Mouse (Mus musculus) kidney, embryonic 14.5 days (tissue): ENCODE data around the gene Ush2a. TPM values are rescaled to one million over a fixed set of nuclear protein-coding genes. Genes with fewer than 3 reads are reported as not detected.
A peak's percentile ranks its signal among the peaks of the same experiment; 100 is the strongest.

ENCODE experiments used
- ATAC-seq: fragments of 200-750 bp; cut with Nextera tagmentation; 2 replicates; pipeline ENCODE4 v1.8.0; 2017; ENCODE audit warnings: moderate number of reproducible peaks, mild to moderate bottlenecking, moderate TSS enrichment, moderate library complexity; ENCODE audit not compliant: low FRiP score, low TSS enrichment
- H3K27ac ChIP-seq: fragments of 300-500 bp; sonication (generic); 2 replicates; pipeline ENCODE4 v1.5.1; 2014; ENCODE audit warnings: low read depth, mild to moderate bottlenecking, low read length, moderate library complexity, mixed read lengths
- H3K27me3 ChIP-seq: fragments of 300-500 bp; sonication (generic); 2 replicates; pipeline ENCODE4 v1.6.1; 2014; ENCODE audit warnings: mild to moderate bottlenecking, low read length; ENCODE audit not compliant: control insufficient read depth, insufficient read depth
- H3K36me3 ChIP-seq: fragments of 300-500 bp; sonication (generic); 2 replicates; pipeline ENCODE4 v1.6.1; 2014; ENCODE audit warnings: low read length, mixed read lengths; ENCODE audit not compliant: control insufficient read depth, insufficient read depth
- H3K4me1 ChIP-seq: fragments of 300-500 bp; sonication (generic); 2 replicates; pipeline ENCODE4 v1.6.1; 2014; ENCODE audit warnings: low read length, mixed read lengths; ENCODE audit not compliant: control insufficient read depth, insufficient read depth
- H3K4me2 ChIP-seq: fragments of 300-500 bp; sonication (generic); replicated peaks from 2 replicates; pipeline ENCODE4 v1.6.1; 2014; ENCODE audit warnings: low read depth, mild to moderate bottlenecking, low read length
- H3K4me3 ChIP-seq: fragments of 300-500 bp; sonication (generic); 2 replicates; pipeline ENCODE4 v1.5.1; 2014; ENCODE audit warnings: mild to moderate bottlenecking, low read length
- H3K9ac ChIP-seq: fragments of 300-500 bp; sonication (generic); 2 replicates; pipeline ENCODE4 v1.6.1; 2014; ENCODE audit warnings: low read depth, mild to moderate bottlenecking, low read length, moderate library complexity
- H3K9me3 ChIP-seq: fragments of 300-500 bp; sonication (generic); 2 replicates; pipeline ENCODE4 v1.6.1; 2016; ENCODE audit warnings: low read length; ENCODE audit not compliant: control insufficient read depth
- WGBS: fragments of 180-500 bp; shearing (Covaris S2); extraction: QIAGEN DNeasy Blood & Tissue Kit; methylation state at CpG from one replicate; pipeline ENCODE4 v1.1.7; 2014; 5-methylcytosine and 5-hydroxymethylcytosine counted together
- polyA plus RNA-seq: library from polyadenylated mRNA; unstranded; fragments of >200 nt; fragmentation: Nextera tagmentation; extraction: Ambion mirVana; gene quantifications from 2 replicates; pipeline ENCODE4 v1.2.1, GENCODE M21; 2014

Ush2a gene
- polyA plus RNA-seq, 1 experiment from 2014 or later, result 0.23 TPM

- Histone ChIP-seq H3K4me3 (no peak overlapping the region), H3K9me3 (no peaks in the 10 kb centered on the region), H3K27ac (no peak overlapping the region), H3K4me2 (no peak overlapping the region), H3K27me3 (no peaks in the 10 kb centered on the region), H3K9ac (no peak overlapping the region), H3K36me3 (no peaks in the 10 kb centered on the region), H3K4me1 (no peaks in the 10 kb centered on the region)
- ATAC-seq, result no peak
- 93% methylated on average over 7 of the region's 7 CpGs for WGBS
These were observed 510.9 kb downstream of the Ush2a start for GRCm38 (mm10) chr1:188772516-188773229.

DNA sequence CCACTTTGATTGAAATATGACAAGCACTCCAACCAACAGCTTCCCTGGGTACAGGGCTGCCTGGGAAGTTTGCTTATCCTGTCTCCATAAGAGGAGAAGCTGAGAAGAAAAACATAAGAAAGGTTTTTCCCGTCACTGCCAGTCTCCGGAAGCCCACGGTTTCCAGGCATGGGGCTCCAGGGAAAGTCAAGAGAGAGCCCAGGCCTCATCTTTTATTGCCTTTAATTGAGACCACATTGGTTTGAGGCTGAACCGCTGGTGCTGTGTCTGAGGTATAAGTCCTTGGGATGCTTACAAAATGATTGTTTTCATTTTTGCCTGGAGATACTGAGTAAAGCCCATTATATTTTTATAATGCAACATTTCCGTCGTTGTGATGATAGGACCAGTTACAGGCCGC lies 511.8 kb downstream of the Ush2a start:
- Histone ChIP-seq H3K4me3 (no peak overlapping the region), H3K9ac (no peak overlapping the region), H3K36me3 (no peaks in the 10 kb centered on the region), H3K9me3 (no peaks in the 10 kb centered on the region), H3K4me1 (no peaks in the 10 kb centered on the region), H3K27ac (no peak overlapping the region), H3K4me2 (no peak overlapping the region), H3K27me3 (no peaks in the 10 kb centered on the region)
- ATAC-seq, result no peak
- WGBS, result 73% methylated on average over 7 of the region's 7 CpGs

DNA sequence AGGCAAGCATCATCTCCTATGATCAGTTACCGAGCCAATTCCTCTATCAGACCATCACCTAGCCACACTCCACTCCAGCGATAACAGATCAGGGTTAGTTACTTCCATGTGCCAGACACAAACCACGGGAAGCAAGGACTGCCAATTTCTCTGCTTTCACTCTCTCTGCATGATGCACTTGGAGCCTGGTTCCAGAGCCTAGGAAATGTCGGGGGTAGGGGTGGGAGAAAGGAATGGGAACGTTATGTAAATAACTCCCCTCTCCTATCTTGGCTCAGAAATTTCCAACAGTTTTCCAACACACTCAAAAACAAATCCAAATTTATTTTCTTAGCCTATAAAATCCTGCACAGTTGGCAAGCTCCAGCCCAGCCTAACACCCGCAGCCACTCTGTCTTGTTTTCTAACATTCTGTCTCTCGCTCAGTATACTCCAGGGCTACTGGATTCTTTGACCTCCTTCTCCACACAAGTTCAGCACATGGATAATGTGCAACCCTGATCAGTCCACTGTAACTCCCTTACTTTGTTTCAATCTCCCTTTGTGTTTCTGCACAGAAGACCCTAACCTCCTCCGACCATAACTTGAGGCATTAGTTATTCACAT lies 515.8 kb downstream of the Ush2a start:
- H3K27ac ChIP-seq, result no peak overlapping the region
- no peaks in the 10 kb centered on the region for H3K27me3 ChIP-seq
- H3K36me3 ChIP-seq, result no peaks in the 10 kb centered on the region
- H3K4me1 ChIP-seq, result no peaks in the 10 kb centered on the region
- H3K4me2 ChIP-seq, result no peak overlapping the region
- H3K4me3 ChIP-seq, result no peak overlapping the region
- ATAC-seq, result no peak
- no peaks in the 10 kb centered on the region for H3K9me3 ChIP-seq
- 70% methylated on average over 8 of the region's 8 CpGs for WGBS
- no peak overlapping the region for H3K9ac ChIP-seq

DNA sequence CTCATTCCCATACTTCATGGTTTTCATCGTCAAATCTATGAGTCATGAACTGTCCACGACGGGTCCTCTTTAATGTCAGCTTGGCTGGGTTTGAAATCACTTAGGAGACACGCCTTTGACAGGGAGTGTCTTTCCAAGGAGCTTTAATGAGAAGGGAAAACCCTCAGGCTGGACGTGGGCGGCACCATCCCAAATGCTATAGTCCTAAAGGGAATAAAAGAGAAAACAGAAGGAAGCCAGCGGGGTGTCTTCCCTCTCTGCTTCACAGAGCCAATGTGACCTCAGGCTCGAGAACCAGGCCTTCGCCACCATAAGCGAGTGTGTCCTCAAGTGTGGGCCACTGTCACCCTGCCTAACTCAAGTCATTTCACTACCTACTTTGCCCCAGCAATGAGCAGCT lies 523.2 kb downstream of the Ush2a start:
- Histone ChIP-seq H3K4me2 (no peak overlapping the region), H3K4me3 (no peak overlapping the region), H3K4me1 (no peaks in the 10 kb centered on the region), H3K9ac (no peak overlapping the region), H3K27me3 (no peaks in the 10 kb centered on the region), H3K27ac (no peak overlapping the region), H3K9me3 (no peaks in the 10 kb centered on the region), H3K36me3 (no peaks in the 10 kb centered on the region)
- WGBS, result 87% methylated on average over 10 of the region's 10 CpGs
- ATAC-seq, result no peak

DNA sequence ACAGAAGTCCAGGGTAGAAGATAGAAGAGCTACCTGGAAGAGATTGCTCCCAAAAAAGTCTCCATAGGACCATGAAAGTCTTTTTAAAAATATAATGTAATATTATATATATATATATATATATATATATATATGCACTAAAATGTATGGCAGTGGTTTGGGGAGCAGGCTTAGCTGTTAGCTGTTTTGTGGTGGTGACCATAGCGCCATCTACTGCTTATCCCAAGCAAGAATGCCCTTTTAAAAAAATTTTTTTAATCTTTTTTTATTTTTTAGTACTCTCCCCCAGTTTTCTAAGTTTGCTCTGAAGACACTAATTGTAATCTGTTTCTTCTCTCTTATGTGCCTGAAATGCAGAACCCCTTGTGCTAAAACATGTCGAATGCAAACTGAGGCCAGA lies 543.2 kb downstream of the Ush2a start:
- Histone ChIP-seq H3K27me3 (no peaks in the 10 kb centered on the region), H3K9me3 (no peaks in the 10 kb centered on the region), H3K9ac (no peak overlapping the region), H3K4me3 (no peak overlapping the region), H3K36me3 (no peaks in the 10 kb centered on the region), H3K27ac (no peak overlapping the region), H3K4me2 (no peak overlapping the region), H3K4me1 (no peaks in the 10 kb centered on the region)
- WGBS, result 23% methylated on average over 2 of the region's 2 CpGs
- no peak for ATAC-seq

GRCm38 (mm10) chr1:188805852-188806251 lies 544.0 kb downstream of the Ush2a start:
- 35% methylated on average over 4 of the region's 4 CpGs for WGBS
- Histone ChIP-seq H3K9me3 (no peaks in the 10 kb centered on the region), H3K27ac (no peak overlapping the region), H3K4me1 (no peaks in the 10 kb centered on the region), H3K4me2 (no peak overlapping the region), H3K9ac (no peak overlapping the region), H3K4me3 (no peak overlapping the region), H3K36me3 (no peaks in the 10 kb centered on the region), H3K27me3 (no peaks in the 10 kb centered on the region)
- peak; percentile 75; the same call in 1 of the 2 replicates for ATAC-seq

DNA sequence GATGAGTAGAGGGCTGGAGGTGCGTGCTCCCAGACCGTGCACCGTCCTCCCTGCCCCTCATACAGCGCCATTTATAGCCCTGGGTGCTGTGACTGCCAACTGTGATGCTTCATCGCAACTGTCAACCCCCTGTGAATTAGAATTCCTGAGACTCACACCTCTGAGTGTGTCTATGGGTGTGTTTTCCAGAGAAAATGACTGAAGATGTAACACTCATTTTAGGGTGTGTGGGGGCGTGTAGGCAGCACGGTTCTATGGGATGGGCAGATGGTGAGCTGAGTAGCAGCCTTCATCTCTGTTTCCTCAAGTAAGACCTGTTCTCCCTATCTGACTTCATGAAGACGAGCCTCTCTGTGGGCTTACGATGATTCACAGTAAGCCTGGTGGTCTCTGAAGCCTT lies 548.8 kb downstream of the Ush2a start:
- H3K27me3 ChIP-seq, result no peaks in the 10 kb centered on the region
- H3K4me1 ChIP-seq, result no peaks in the 10 kb centered on the region
- no peak overlapping the region for H3K4me3 ChIP-seq
- H3K27ac ChIP-seq, result no peak overlapping the region
- H3K36me3 ChIP-seq, result no peaks in the 10 kb centered on the region
- H3K9ac ChIP-seq, result no peak overlapping the region
- H3K4me2 ChIP-seq, result no peak overlapping the region
- ATAC-seq, result no peak
- H3K9me3 ChIP-seq, result no peaks in the 10 kb centered on the region
- WGBS, result 74% methylated on average over 9 of the region's 9 CpGs

GRCm38 (mm10) chr1:188815072-188815471 lies 553.2 kb downstream of the Ush2a start:
- no peak overlapping the region for H3K4me2 ChIP-seq
- no peaks in the 10 kb centered on the region for H3K36me3 ChIP-seq
- H3K9me3 ChIP-seq, result no peaks in the 10 kb centered on the region
- H3K27ac ChIP-seq, result no peak overlapping the region
- no peak for ATAC-seq
- H3K27me3 ChIP-seq, result no peaks in the 10 kb centered on the region
- H3K4me1 ChIP-seq, result no peaks in the 10 kb centered on the region
- WGBS, result 82% methylated on average over 7 of the region's 7 CpGs
- no peak overlapping the region for H3K9ac ChIP-seq
- no peak overlapping the region for H3K4me3 ChIP-seq

DNA sequence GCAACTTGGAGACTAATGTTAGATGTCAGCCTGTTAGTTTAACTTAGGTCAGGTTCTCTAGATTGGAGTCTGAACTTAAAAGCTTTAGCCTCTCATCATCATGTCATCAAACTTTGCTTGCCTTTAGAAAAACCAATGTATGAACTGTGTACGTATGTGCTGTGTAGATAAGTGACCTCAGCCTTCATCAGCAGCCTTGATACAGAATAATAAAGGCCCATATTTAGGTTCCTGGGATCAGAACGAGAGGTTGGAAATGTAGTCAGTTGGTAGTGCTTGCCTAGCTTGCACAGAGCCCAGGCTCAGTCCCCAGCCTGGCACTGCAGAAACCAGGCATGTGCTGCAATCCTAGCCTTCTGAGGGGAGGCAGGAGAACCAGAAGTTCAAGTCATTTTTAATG lies 562.4 kb downstream of the Ush2a start:
- Histone ChIP-seq H3K4me2 (no peak overlapping the region), H3K4me3 (no peak overlapping the region), H3K36me3 (no peaks in the 10 kb centered on the region), H3K9ac (no peak overlapping the region), H3K9me3 (no peaks in the 10 kb centered on the region), H3K27me3 (no peaks in the 10 kb centered on the region), H3K27ac (no peak overlapping the region), H3K4me1 (no peaks in the 10 kb centered on the region)
- ATAC-seq, result no peak
- WGBS, result 89% methylated on average over 2 of the region's 2 CpGs
